Mouse (Mus musculus) limb, embryonic 15.5 days (tissue): ENCODE results near the gene Bend4. TPM values are rescaled to one million over a fixed set of nuclear protein-coding genes. Genes with fewer than 3 reads are reported as not detected.

Source experiments
- ATAC-seq: fragments of 200-750 bp; cut with Nextera tagmentation; 2 replicates; pipeline ENCODE4 v1.8.0; 2017; ENCODE audit warnings: low read depth, moderate TSS enrichment; ENCODE audit not compliant: insufficient number of reproducible peaks, low FRiP score, low TSS enrichment
- H3K27ac ChIP-seq: fragments of 300-500 bp; sonication (generic); 2 replicates; pipeline ENCODE4 v1.5.1; 2015; ENCODE audit warnings: moderate library complexity, mild to moderate bottlenecking, inconsistent platforms
- H3K27me3 ChIP-seq: fragments of 300-500 bp; sonication (generic); 2 replicates; pipeline ENCODE4 v1.6.1; 2015; ENCODE audit warnings: inconsistent platforms
- H3K36me3 ChIP-seq: fragments of 300-500 bp; sonication (generic); 2 replicates; pipeline ENCODE4 v1.6.1; 2015; ENCODE audit warnings: inconsistent platforms
- H3K4me1 ChIP-seq: fragments of 300-500 bp; sonication (generic); 2 replicates; pipeline ENCODE4 v1.6.1; 2015; ENCODE audit warnings: inconsistent platforms
- H3K4me2 ChIP-seq: fragments of 300-500 bp; sonication (generic); 2 replicates; pipeline ENCODE4 v1.6.1; 2015; ENCODE audit warnings: mild to moderate bottlenecking, inconsistent platforms
- H3K4me3 ChIP-seq: fragments of 300-500 bp; sonication (generic); 2 replicates; pipeline ENCODE4 v1.5.1; 2015; ENCODE audit warnings: mild to moderate bottlenecking, inconsistent platforms
- H3K9ac ChIP-seq: fragments of 300-500 bp; sonication (generic); 2 replicates; pipeline ENCODE4 v1.6.1; 2015; ENCODE audit warnings: inconsistent platforms
- H3K9me3 ChIP-seq: fragments of 300-500 bp; sonication (generic); 2 replicates; pipeline ENCODE4 v1.6.1; 2016; ENCODE audit warnings: inconsistent platforms
- WGBS: fragments of 180-500 bp; shearing (Covaris S2); methylation state at CpG from one replicate; pipeline ENCODE4 v1.1.7; 2015; 5-methylcytosine and 5-hydroxymethylcytosine counted together
- polyA plus RNA-seq: library from polyadenylated mRNA; unstranded; fragments of >200 nt; fragmentation: Nextera tagmentation; extraction: Ambion mirVana; gene quantifications from 2 replicates; pipeline ENCODE4 v1.2.1, GENCODE M21; 2015

Gene Bend4
- polyA plus RNA-seq, 1 experiment from 2014 or later, result 3.4 TPM

GRCm38 (mm10) chr5:67381690-67382089 lies 46.4 kb downstream of the Bend4 start:
- H3K9ac ChIP-seq, result no peak overlapping the region
- H3K9me3 ChIP-seq, result no peaks in the 10 kb centered on the region
- no peak overlapping the region for H3K4me2 ChIP-seq
- 84% methylated on average over 2 of the region's 2 CpGs for WGBS
- H3K27ac ChIP-seq, result no peak overlapping the region
- ATAC-seq, result no peak
- no peaks in the 10 kb centered on the region for H3K36me3 ChIP-seq
- no peaks in the 10 kb centered on the region for H3K4me1 ChIP-seq
- no peak overlapping the region for H3K4me3 ChIP-seq
- no peaks in the 10 kb centered on the region for H3K27me3 ChIP-seq

GRCm38 (mm10) chr5:67377044-67377621 lies 51.0 kb downstream of the Bend4 start:
- Histone ChIP-seq H3K4me1 (no peaks in the 10 kb centered on the region), H3K36me3 (no peaks in the 10 kb centered on the region), H3K9me3 (no peaks in the 10 kb centered on the region), H3K27me3 (no peaks in the 10 kb centered on the region), H3K9ac (no peak overlapping the region), H3K4me3 (no peak overlapping the region), H3K4me2 (no peak overlapping the region), H3K27ac (no peak overlapping the region)
- WGBS, result 75% methylated on average over 8 of the region's 8 CpGs
- ATAC-seq, result no peak

GRCm38 (mm10) chr5:67362931-67363330 lies 65.2 kb downstream of the Bend4 start:
- H3K9me3 ChIP-seq, result no peaks in the 10 kb centered on the region
- no peak overlapping the region for H3K4me2 ChIP-seq
- no peak overlapping the region for H3K9ac ChIP-seq
- no peak overlapping the region for H3K27ac ChIP-seq
- H3K4me1 ChIP-seq, result no peaks in the 10 kb centered on the region
- H3K4me3 ChIP-seq, result no peak overlapping the region
- H3K36me3 ChIP-seq, result no peaks in the 10 kb centered on the region
- ATAC-seq, result no peak
- 79% methylated on average over 2 of the region's 2 CpGs for WGBS
- no peaks in the 10 kb centered on the region for H3K27me3 ChIP-seq

- no peak overlapping the region for H3K27ac ChIP-seq
- WGBS, result 90% methylated on average over 10 of the region's 10 CpGs
- no peaks in the 10 kb centered on the region for H3K4me1 ChIP-seq
- H3K9me3 ChIP-seq, result no peaks in the 10 kb centered on the region
- no peak for ATAC-seq
- H3K36me3 ChIP-seq, result no peaks in the 10 kb centered on the region
- H3K27me3 ChIP-seq, result no peaks in the 10 kb centered on the region
- H3K4me3 ChIP-seq, result no peak overlapping the region
- no peak overlapping the region for H3K9ac ChIP-seq
- H3K4me2 ChIP-seq, result no peak overlapping the region
Measured at GRCm38 (mm10) chr5:67362316-67362715, 65.8 kb downstream of the Bend4 start.

- Histone ChIP-seq H3K9ac (no peak overlapping the region), H3K4me2 (no peak overlapping the region), H3K27ac (no peak overlapping the region), H3K27me3 (no peaks in the 10 kb centered on the region), H3K4me1 (no peaks in the 10 kb centered on the region), H3K4me3 (no peak overlapping the region), H3K36me3 (peaks cover 69% of the 10 kb centered on the region), H3K9me3 (no peaks in the 10 kb centered on the region)
- no peak for ATAC-seq
- WGBS, result 84% methylated on average over 10 of the region's 10 CpGs
Measured at GRCm38 (mm10) chr5:67348949-67349348, 79.2 kb downstream of the Bend4 start.

GRCm38 (mm10) chr5:67347060-67347459 lies 81.0 kb downstream of the Bend4 start:
- Histone ChIP-seq H3K9ac (no peak overlapping the region), H3K9me3 (no peaks in the 10 kb centered on the region), H3K4me3 (no peak overlapping the region), H3K27me3 (no peaks in the 10 kb centered on the region), H3K36me3 (peaks cover 74% of the 10 kb centered on the region), H3K4me2 (no peak overlapping the region), H3K27ac (no peak overlapping the region), H3K4me1 (no peaks in the 10 kb centered on the region)
- 92% methylated on average over 2 of the region's 2 CpGs for WGBS
- ATAC-seq, result no peak

Other genes with a start within 250 kb of the Bend4 start
- 85.3 and 88.1 TPM in 2 replicates for gene Tmem33, start 167.7 kb downstream of the Bend4 start, polyA plus RNA-seq
- gene Slc30a9, start 121.4 kb downstream of the Bend4 start, polyA plus RNA-seq, result 91.4 and 93.2 TPM in 2 replicates
- 2.8 and 4.1 TPM in 2 replicates for gene Shisa3, start 179.6 kb upstream of the Bend4 start, polyA plus RNA-seq